Mouse (Mus musculus) liver, adult 2 months (tissue): ENCODE measurements around the gene Ltv1.

Experiments
- CTCF ChIP-seq: fragments of 200-500 bp; IDR thresholded peaks from 2 replicates; pipeline ENCODE4 v1.5.1; 2011; ENCODE audit warnings: low read depth, low read length, control low read depth
- POLR2A ChIP-seq: fragments of 200-500 bp; IDR thresholded peaks from 2 replicates; pipeline ENCODE4 v1.6.1; 2011; ENCODE audit warnings: low read length, control low read depth; ENCODE audit not compliant: insufficient read depth; ENCODE audit errors: extremely low read depth

DNA sequence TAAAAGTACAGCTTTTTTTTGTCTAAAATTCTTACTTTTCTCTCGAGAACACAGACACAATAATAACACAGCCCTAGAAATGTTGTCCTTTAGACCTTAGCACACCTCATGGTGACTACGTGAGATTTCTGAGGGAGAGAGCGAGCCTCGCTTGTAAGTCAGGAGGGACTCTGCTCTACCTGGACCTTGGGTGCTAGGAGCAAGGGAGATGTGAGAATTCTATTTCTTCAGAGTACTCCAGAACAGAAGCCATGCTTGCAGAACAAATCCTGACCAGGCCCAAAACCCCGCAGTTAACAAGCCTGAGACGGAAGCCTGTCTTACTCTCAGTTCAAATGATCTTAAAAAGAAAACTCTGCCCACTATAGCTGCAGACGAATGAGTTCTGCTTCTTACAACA lies 37.7 kb upstream of the Ltv1 start:
- TF ChIP-seq CTCF: no peak
- no peak for TF ChIP-seq POLR2A
